Mouse (Mus musculus) liver, embryonic 15.5 days (tissue): ENCODE data around the gene Cacna1g. TPM values are rescaled to one million over a fixed set of nuclear protein-coding genes. Genes with fewer than 3 reads are reported as not detected.

Source experiments
- ATAC-seq: fragments of 200-750 bp; cut with Nextera tagmentation; 2 replicates; pipeline ENCODE4 v1.8.0; 2017; ENCODE audit warnings: moderate number of reproducible peaks, mild to moderate bottlenecking, moderate library complexity; ENCODE audit not compliant: insufficient read depth
- H3K27ac ChIP-seq: fragments of 300-500 bp; sonication (generic); replicated peaks from 2 replicates; pipeline ENCODE4 v1.5.1; 2015; ENCODE audit warnings: mild to moderate bottlenecking, inconsistent platforms
- H3K27me3 ChIP-seq: fragments of 300-500 bp; sonication (generic); 2 replicates; pipeline ENCODE4 v1.6.1; 2015; ENCODE audit warnings: mild to moderate bottlenecking, inconsistent platforms
- H3K36me3 ChIP-seq: fragments of 300-500 bp; sonication (generic); replicated peaks from 2 replicates; pipeline ENCODE4 v1.6.1; 2015; ENCODE audit warnings: moderate library complexity, mild to moderate bottlenecking, inconsistent platforms
- H3K4me1 ChIP-seq: fragments of 300-500 bp; sonication (generic); replicated peaks from 2 replicates; pipeline ENCODE4 v1.6.1; 2015; ENCODE audit warnings: inconsistent platforms
- H3K4me2 ChIP-seq: fragments of 300-500 bp; sonication (generic); 2 replicates; pipeline ENCODE4 v1.6.1; 2015; ENCODE audit warnings: moderate library complexity, mild to moderate bottlenecking, inconsistent platforms
- H3K4me3 ChIP-seq: fragments of 300-500 bp; sonication (generic); replicated peaks from 2 replicates; pipeline ENCODE4 v1.5.1; 2015; ENCODE audit warnings: mild to moderate bottlenecking, inconsistent platforms
- H3K9ac ChIP-seq: fragments of 300-500 bp; sonication (generic); 2 replicates; pipeline ENCODE4 v1.6.1; 2015; ENCODE audit warnings: moderate library complexity, mild to moderate bottlenecking, inconsistent platforms
- H3K9me3 ChIP-seq: fragments of 300-500 bp; sonication (generic); replicated peaks from 2 replicates; pipeline ENCODE4 v1.6.1; 2016; ENCODE audit warnings: inconsistent platforms
- WGBS: fragments of 180-500 bp; shearing (Covaris S2); methylation state at CpG from one replicate; pipeline ENCODE4 v1.1.7; 2015; ENCODE audit warnings: mixed read lengths; ENCODE audit not compliant: insufficient replicate concordance; 5-methylcytosine and 5-hydroxymethylcytosine counted together
- polyA plus RNA-seq: library from polyadenylated mRNA; unstranded; fragments of >200 nt; fragmentation: Nextera tagmentation; extraction: Ambion mirVana; gene quantifications from 2 replicates; pipeline ENCODE4 v1.2.1, GENCODE M21; 2015

Cacna1g gene
- polyA plus RNA-seq, 1 experiment from 2014 or later: 2.3 TPM

GRCm38 (mm10) chr11:94359168-94359567 lies 114.8 kb downstream of the Cacna1g start:
- Histone ChIP-seq H3K4me3 (no peak overlapping the region), H3K9me3 (no peaks in the 10 kb centered on the region), H3K27me3 (peaks cover 25% of the 10 kb centered on the region), H3K27ac (no peak overlapping the region), H3K4me1 (no peaks in the 10 kb centered on the region), H3K4me2 (no peak overlapping the region), H3K9ac (no peak overlapping the region), H3K36me3 (no peaks in the 10 kb centered on the region)
- no peak for ATAC-seq
- WGBS: 89% methylated on average over 12 of the region's 12 CpGs

Other genes starting within 250 kb of the Cacna1g start
- 0.15 TPM in 2 replicates for gene Wfikkn2, start 228.2 kb downstream of the Cacna1g start, polyA plus RNA-seq
- 0.15 TPM in 1 of 2 replicates, not detected in the other for gene Gm21885, start 192.3 kb downstream of the Cacna1g start, polyA plus RNA-seq
- 35.5 and 36.8 TPM in 2 replicates for gene Luc7l3, start 152.2 kb downstream of the Cacna1g start, polyA plus RNA-seq
- 7.4 and 9.0 TPM in 2 replicates for gene Ankrd40, start 146.2 kb downstream of the Cacna1g start, polyA plus RNA-seq
- gene Abcc3, start 81.2 kb downstream of the Cacna1g start, polyA plus RNA-seq: 8.4 TPM in 2 replicates
- gene Spata20, start 12.0 kb upstream of the Cacna1g start, polyA plus RNA-seq: not detected in 2 replicates
- gene Epn3, start 25.8 kb upstream of the Cacna1g start, polyA plus RNA-seq: 0.09 and 0.15 TPM in 2 replicates
- gene Mycbpap, start 47.5 kb upstream of the Cacna1g start, polyA plus RNA-seq: 0.09 TPM in 1 of 2 replicates, not detected in the other
- 1.0 and 1.1 TPM in 2 replicates for gene Rsad1, start 75.1 kb upstream of the Cacna1g start, polyA plus RNA-seq
- gene Chad, start 90.8 kb upstream of the Cacna1g start, polyA plus RNA-seq: 0.22 and 0.38 TPM in 2 replicates
- gene Acsf2, start 127.7 kb upstream of the Cacna1g start, polyA plus RNA-seq: 1.3 and 1.4 TPM in 2 replicates
- 91.3 and 93.2 TPM in 2 replicates for gene Lrrc59, start 155.6 kb upstream of the Cacna1g start, polyA plus RNA-seq
- 54.7 and 59.9 TPM in 2 replicates for gene Mrpl27, start 179.6 kb upstream of the Cacna1g start, polyA plus RNA-seq
- gene Eme1, start 179.8 kb upstream of the Cacna1g start, polyA plus RNA-seq: 11.0 and 13.6 TPM in 2 replicates
- gene Xylt2, start 203.3 kb upstream of the Cacna1g start, polyA plus RNA-seq: 2.8 and 3.7 TPM in 2 replicates
- not detected in 2 replicates for gene Gm11541, start 230.3 kb upstream of the Cacna1g start, polyA plus RNA-seq